ENCODE assay signal across 8 mouse cellular contexts in genomic region chr8:107587995-107588780, GRCm38 (mm10). TPM values are rescaled to one million over a fixed set of nuclear protein-coding genes. Genes with fewer than 3 reads are reported as not detected.
DNase-seq lines count a peak whose midpoint lies in the region; ATAC-seq and TF ChIP-seq lines count a peak whose summit lies in the region.

Gene Psmd7 (minus strand): TSS chr8:107588464.

- peak within 1 kb of the TSS; percentile 72 for H3K27ac ChIP-seq in ES-Bruce4 (ENCODE audit: insufficient read depth, low read length)
- H3K27ac ChIP-seq in forebrain, embryonic 14.5 days (ENCODE audit: low read depth, low read length) = peak within 1 kb of the TSS; percentile 84
- H3K27ac ChIP-seq in neural tube, embryonic 15.5 days (replicated peaks) = peak within 1 kb of the TSS; percentile 86

- peak; percentile 98 for DNase-seq in forebrain, embryonic 14.5 days (ENCODE audit: low spot score)
- peak; percentile 93 to 97 for DNase-seq in heart, postnatal 14 days
- DNase-seq in layer of hippocampus, adult 11-12 months (ENCODE audit: low spot score) = peak; percentile 93
- DNase-seq in lung, adult 18-20 months = peak; percentile 94 to 96
- peak; percentile 95 for DNase-seq in testis, postnatal 14 days (ENCODE audit: low spot score)

- 3% methylated on average over 55 of the region's 65 CpGs for WGBS in forebrain, embryonic 14.5 days
- WGBS in neural tube, embryonic 15.5 days = 2% methylated on average over 65 of the region's 65 CpGs

- H3K36me3 ChIP-seq in ES-Bruce4 (ENCODE audit: control insufficient read depth, insufficient read depth, low read length, poor library complexity, severe bottlenecking) = peaks cover 34% of the 10 kb centered on the region
- peaks cover 28% of the 10 kb centered on the region for H3K36me3 ChIP-seq in forebrain, embryonic 14.5 days (ENCODE audit: control insufficient read depth, insufficient read depth, low read length)
- peaks cover 28% of the 10 kb centered on the region for H3K36me3 ChIP-seq in neural tube, embryonic 15.5 days

- H3K4me1 ChIP-seq in ES-Bruce4 (ENCODE audit: control insufficient read depth, insufficient read depth, low read length) = no peaks in the 10 kb centered on the region
- peaks cover 3% of the 10 kb centered on the region for H3K4me1 ChIP-seq in forebrain, embryonic 14.5 days (ENCODE audit: control insufficient read depth, insufficient read depth, low read length)
- H3K4me1 ChIP-seq in neural tube, embryonic 15.5 days = peaks cover 20% of the 10 kb centered on the region

- peak within 1 kb of the TSS; percentile 92 for H3K4me2 ChIP-seq in forebrain, embryonic 14.5 days (ENCODE audit: low read length)
- peak within 1 kb of the TSS; percentile 83 for H3K4me2 ChIP-seq in neural tube, embryonic 15.5 days

- peak; percentile 98 for ATAC-seq in cerebellum, adult (ENCODE audit: insufficient number of reproducible peaks, low FRiP score, low TSS enrichment)
- ATAC-seq in forebrain, embryonic 14.5 days = peak; percentile 98
- ATAC-seq in neural tube, embryonic 15.5 days (ENCODE audit: low FRiP score) = peak; percentile 95

- H3K9ac ChIP-seq in ES-Bruce4 (ENCODE audit: low read depth, poor library complexity, severe bottlenecking) = peak within 1 kb of the TSS; percentile 96
- peak within 1 kb of the TSS; percentile 92 for H3K9ac ChIP-seq in forebrain, embryonic 14.5 days (ENCODE audit: low read length)
- peak within 1 kb of the TSS; percentile 93 for H3K9ac ChIP-seq in neural tube, embryonic 15.5 days (replicated peaks)

- H3K4me3 ChIP-seq in ES-Bruce4 (ENCODE audit: low read depth, low read length) = peak within 1 kb of the TSS; percentile 93
- H3K4me3 ChIP-seq in forebrain, embryonic 14.5 days (ENCODE audit: low read depth, low read length) = peak within 1 kb of the TSS; percentile 95
- peak within 1 kb of the TSS; percentile 92 for H3K4me3 ChIP-seq in neural tube, embryonic 15.5 days (replicated peaks)

- 0 out of 2 replicates have a peak, but pooled peaks have one; percentile 50 for TF ChIP-seq EP300 in ES-Bruce4 (IDR thresholded peaks at IDR 0.05; ENCODE audit: insufficient read depth, low read depth, low read length)

- no peak for TF ChIP-seq CTCF in ES-Bruce4 (IDR thresholded peaks at IDR 0.05; ENCODE audit: low read depth, low read length)

- no peaks in the 10 kb centered on the region for H3K27me3 ChIP-seq in ES-Bruce4 (ENCODE audit: control insufficient read depth, insufficient read depth, low read length, poor library complexity, severe bottlenecking)
- no peaks in the 10 kb centered on the region for H3K27me3 ChIP-seq in forebrain, embryonic 14.5 days (replicated peaks; ENCODE audit: control insufficient read depth, insufficient read depth, low read length)
- H3K27me3 ChIP-seq in neural tube, embryonic 15.5 days (replicated peaks) = no peaks in the 10 kb centered on the region

- TF ChIP-seq POLR2A in ES-Bruce4 (IDR thresholded peaks at IDR 0.05; ENCODE audit: insufficient read depth, low read length) = peak; percentile 70

- intact Hi-C loops in heart, postnatal 14 days (cut with DNase I) = no loop called here

- H3K9me3 ChIP-seq in ES-Bruce4 (replicated peaks; ENCODE audit: control insufficient read depth, insufficient read depth, low read length, poor library complexity, severe bottlenecking) = no peaks in the 10 kb centered on the region
- no peaks in the 10 kb centered on the region for H3K9me3 ChIP-seq in forebrain, embryonic 14.5 days (replicated peaks; ENCODE audit: control insufficient read depth, low read length)
- H3K9me3 ChIP-seq in neural tube, embryonic 15.5 days (replicated peaks) = no peaks in the 10 kb centered on the region

RNA-seq across cellular contexts. Expression of gene Psmd7, which starts in this region (rescaled TPM):
- polyA plus RNA-seq in ES-Bruce4 (2011; ENCODE audit: insufficient read depth, insufficient read length, low read depth, missing spikeins) = 183 and 195 TPM in 2 replicates
- 247 and 252 TPM in 2 replicates for polyA plus RNA-seq in forebrain, embryonic 14.5 days (2014; fragmentation: Nextera tagmentation; extraction: Ambion mirVana)
- 10 to 100 TPM; 82.7 to 91.6 TPM for total RNA-seq in heart, postnatal 14 days (2021)
- 242 and 256 TPM in 2 replicates for polyA plus RNA-seq in neural tube, embryonic 15.5 days (2015; fragmentation: Nextera tagmentation; extraction: Ambion mirVana)

Comparison
In these comparisons a context has a peak if more than half of its experiments do, and no peak if none do; other contexts are left out.
1. Peak in every context shown above with its lines: DNase-seq, ATAC-seq, H3K4me3 ChIP-seq and H3K27ac ChIP-seq.